Mouse (Mus musculus): ENCODE data around the gene Syce2. TPM values are rescaled to one million over a fixed set of nuclear protein-coding genes. Genes with fewer than 3 reads are reported as not detected.
A peak's percentile ranks its signal among the peaks of the same experiment; 100 is the strongest.
"Not testable (repeated sequence)": the region's sequence is repeated elsewhere in the genome, so short reads cannot be mapped to it uniquely, and the experiment has no call there.

Syce2 gene
- polyA plus RNA-seq, 1 experiment from 2014 or later = 110 TPM

- Histone ChIP-seq H3K4me2 (peak overlapping the region; percentile 93), H3K4me3 (no peak overlapping the region), H3K27ac (peak overlapping the region; percentile 90), H3K36me3 (peaks cover 66% of the 10 kb centered on the region), H3K4me1 (peaks cover 68% of the 10 kb centered on the region), H3K27me3 (replicated peaks) (peaks cover 25% of the 10 kb centered on the region), H3K9me3 (replicated peaks) (no peaks in the 10 kb centered on the region), H3K9ac (no peak overlapping the region)
- 62% methylated on average over 8 of the region's 8 CpGs for WGBS (ENCODE audit: insufficient replicate concordance)
- no peak for ATAC-seq
These were observed 35.6 kb downstream of the Syce2 start for GRCm38 (mm10) chr8:84907493-84907892.

GRCm38 (mm10) chr8:84907979-84908378, 36.1 kb downstream of the Syce2 start:
- peaks cover 73% of the 10 kb centered on the region for H3K4me1 ChIP-seq
- ATAC-seq = peak; percentile 13; the same call in 1 of the 2 replicates
- H3K9me3 ChIP-seq (replicated peaks) = not testable (repeated sequence)
- H3K4me3 ChIP-seq = peak overlapping the region; percentile 71
- H3K4me2 ChIP-seq = peak overlapping the region; percentile 93
- peaks cover 30% of the 10 kb centered on the region for H3K27me3 ChIP-seq (replicated peaks)
- peak overlapping the region; percentile 90 for H3K27ac ChIP-seq
- peak overlapping the region; percentile 55; the same call in 1 of the 2 replicates for H3K9ac ChIP-seq
- H3K36me3 ChIP-seq = peaks cover 66% of the 10 kb centered on the region
- 11% methylated on average over 7 of the region's 7 CpGs for WGBS (ENCODE audit: insufficient replicate concordance)

- ATAC-seq = peak; percentile 89
- H3K4me3 ChIP-seq = peak within 1 kb of the TSS; percentile 71
- WGBS (ENCODE audit: insufficient replicate concordance) = under 1% methylated on average over 45 of the region's 45 CpGs
- H3K27ac ChIP-seq = peak within 1 kb of the TSS; percentile 90
- H3K9ac ChIP-seq = peak within 1 kb of the TSS; percentile 86
- H3K4me1 ChIP-seq = peaks cover 75% of the 10 kb centered on the region
- H3K27me3 ChIP-seq (replicated peaks) = peaks cover 34% of the 10 kb centered on the region
- peak within 1 kb of the TSS; percentile 93 for H3K4me2 ChIP-seq
- peaks cover 60% of the 10 kb centered on the region for H3K36me3 ChIP-seq
- no peaks in the 10 kb centered on the region for H3K9me3 ChIP-seq (replicated peaks)
These were observed 36.7 kb downstream of the Syce2 start, which contains the start of gene Dnase2a for GRCm38 (mm10) chr8:84908421-84909161. Dnase2a (plus strand) TSS chr8:84908560.

- H3K4me2 ChIP-seq = peak overlapping the region; percentile 93
- no peaks in the 10 kb centered on the region for H3K9me3 ChIP-seq (replicated peaks)
- peak overlapping the region; percentile 71 for H3K4me3 ChIP-seq
- peaks cover 54% of the 10 kb centered on the region for H3K36me3 ChIP-seq
- peak overlapping the region; percentile 86 for H3K9ac ChIP-seq
- H3K27me3 ChIP-seq (replicated peaks) = peaks cover 40% of the 10 kb centered on the region
- WGBS (ENCODE audit: insufficient replicate concordance) = 43% methylated on average over 20 of the region's 20 CpGs
- peaks cover 73% of the 10 kb centered on the region for H3K4me1 ChIP-seq
- H3K27ac ChIP-seq = peak overlapping the region; percentile 90
- no peak for ATAC-seq
These were observed 37.4 kb downstream of the Syce2 start for GRCm38 (mm10) chr8:84909162-84909767.

- H3K4me2 ChIP-seq = peak overlapping the region; percentile 93
- peaks cover 40% of the 10 kb centered on the region for H3K27me3 ChIP-seq (replicated peaks)
- peak overlapping the region; percentile 86 for H3K9ac ChIP-seq
- peaks cover 66% of the 10 kb centered on the region for H3K4me1 ChIP-seq
- ATAC-seq = no peak
- H3K27ac ChIP-seq = peak overlapping the region; percentile 90
- peaks cover 47% of the 10 kb centered on the region for H3K36me3 ChIP-seq
- H3K4me3 ChIP-seq = peak overlapping the region; percentile 71
- no peaks in the 10 kb centered on the region for H3K9me3 ChIP-seq (replicated peaks)
- WGBS (ENCODE audit: insufficient replicate concordance) = 66% methylated on average over 5 of the region's 5 CpGs
These were observed 38.0 kb downstream of the Syce2 start for GRCm38 (mm10) chr8:84909949-84910348.

- Histone ChIP-seq H3K4me1 (peaks cover 60% of the 10 kb centered on the region), H3K9ac (peak overlapping the region; percentile 86; the same call in 1 of the 2 replicates), H3K4me3 (0 out of 2 replicates have a peak overlapping the region, but pooled peaks have one; percentile 71), H3K36me3 (peaks cover 41% of the 10 kb centered on the region), H3K4me2 (peak overlapping the region; percentile 93), H3K27ac (0 out of 2 replicates have a peak overlapping the region, but pooled peaks have one; percentile 11), H3K9me3 (replicated peaks) (no peaks in the 10 kb centered on the region), H3K27me3 (replicated peaks) (peaks cover 46% of the 10 kb centered on the region)
- WGBS (ENCODE audit: insufficient replicate concordance) = 79% methylated on average over 6 of the region's 6 CpGs
- no peak for ATAC-seq
These were observed 38.6 kb downstream of the Syce2 start for GRCm38 (mm10) chr8:84910551-84910950.

- Histone ChIP-seq H3K4me3 (peak overlapping the region; percentile 61; the same call in 1 of the 2 replicates), H3K9me3 (replicated peaks) (no peaks in the 10 kb centered on the region), H3K27ac (no peak overlapping the region), H3K4me1 (peaks cover 53% of the 10 kb centered on the region), H3K27me3 (replicated peaks) (peaks cover 55% of the 10 kb centered on the region), H3K4me2 (peak overlapping the region; percentile 95; the same call in 1 of the 2 replicates), H3K36me3 (peaks cover 28% of the 10 kb centered on the region), H3K9ac (0 out of 2 replicates have a peak overlapping the region, but pooled peaks have one; percentile 62)
- no peak for ATAC-seq
- 85% methylated on average over 9 of the region's 9 CpGs for WGBS (ENCODE audit: insufficient replicate concordance)
These were observed 39.9 kb downstream of the Syce2 start for GRCm38 (mm10) chr8:84911854-84912253.

GRCm38 (mm10) chr8:84912391-84912790, 40.5 kb downstream of the Syce2 start:
- peak overlapping the region; percentile 53; the same call in 1 of the 2 replicates for H3K27ac ChIP-seq
- H3K36me3 ChIP-seq = peaks cover 22% of the 10 kb centered on the region
- H3K4me1 ChIP-seq = peaks cover 47% of the 10 kb centered on the region
- no peaks in the 10 kb centered on the region for H3K9me3 ChIP-seq (replicated peaks)
- ATAC-seq = no peak
- peaks cover 60% of the 10 kb centered on the region for H3K27me3 ChIP-seq (replicated peaks)
- peak overlapping the region; percentile 95 for H3K4me2 ChIP-seq
- H3K4me3 ChIP-seq = peak overlapping the region; percentile 61
- H3K9ac ChIP-seq = peak overlapping the region; percentile 62
- 28% methylated on average over 27 of the region's 27 CpGs for WGBS (ENCODE audit: insufficient replicate concordance)

- H3K27ac ChIP-seq = peak overlapping the region; percentile 53
- WGBS (ENCODE audit: insufficient replicate concordance) = 2% methylated on average over 55 of the region's 55 CpGs
- H3K27me3 ChIP-seq (replicated peaks) = peaks cover 66% of the 10 kb centered on the region
These were observed 41.1 kb downstream of the Syce2 start for GRCm38 (mm10) chr8:84912895-84913501.

GRCm38 (mm10) chr8:84913502-84913900, 41.6 kb downstream of the Syce2 start:
- ATAC-seq = no peak
- peaks cover 39% of the 10 kb centered on the region for H3K4me1 ChIP-seq
- H3K9me3 ChIP-seq (replicated peaks) = no peaks in the 10 kb centered on the region
- H3K36me3 ChIP-seq = peaks cover 20% of the 10 kb centered on the region
- peak overlapping the region; percentile 62 for H3K9ac ChIP-seq
- WGBS (ENCODE audit: insufficient replicate concordance) = 11% methylated on average over 9 of the region's 9 CpGs
- peak overlapping the region; percentile 95 for H3K4me2 ChIP-seq
- H3K4me3 ChIP-seq = peak overlapping the region; percentile 61
- peak overlapping the region; percentile 53 for H3K27ac ChIP-seq
- peaks cover 71% of the 10 kb centered on the region for H3K27me3 ChIP-seq (replicated peaks)

More at GRCm38 (mm10) chr8:84912895-84913501, 41.1 kb downstream of the Syce2 start:
- peak; percentile 66 for ATAC-seq
- H3K9ac ChIP-seq = peak overlapping the region; percentile 62
- H3K4me2 ChIP-seq = peak overlapping the region; percentile 95
- peaks cover 41% of the 10 kb centered on the region for H3K4me1 ChIP-seq
- no peaks in the 10 kb centered on the region for H3K9me3 ChIP-seq (replicated peaks)
- H3K36me3 ChIP-seq = peaks cover 20% of the 10 kb centered on the region
- peak overlapping the region; percentile 61 for H3K4me3 ChIP-seq

- 22% methylated on average over 4 of the region's 4 CpGs for WGBS (ENCODE audit: insufficient replicate concordance)
- peak overlapping the region; percentile 62 for H3K9ac ChIP-seq
- peak overlapping the region; percentile 95 for H3K4me2 ChIP-seq
- H3K9me3 ChIP-seq (replicated peaks) = no peaks in the 10 kb centered on the region
- H3K4me3 ChIP-seq = peak overlapping the region; percentile 61
- H3K4me1 ChIP-seq = peaks cover 38% of the 10 kb centered on the region
- H3K36me3 ChIP-seq = peaks cover 20% of the 10 kb centered on the region
- no peak for ATAC-seq
- no peak overlapping the region for H3K27ac ChIP-seq
- peaks cover 75% of the 10 kb centered on the region for H3K27me3 ChIP-seq (replicated peaks)
These were observed 42.0 kb downstream of the Syce2 start for GRCm38 (mm10) chr8:84913960-84914359.

Measured in liver, embryonic 12.5 days (tissue).